In genomic region chr8:22166080-22166603, GRCm38 (mm10) we compare ENCODE assay signal across 8 mouse cellular contexts. TPM values are rescaled to one million over a fixed set of nuclear protein-coding genes. Genes with fewer than 3 reads are reported as not detected.
DNase-seq lines count a peak whose midpoint lies in the region; ATAC-seq lines count a peak whose summit lies in the region.

Gene Nek3, minus strand, starts transcription at chr8:22166435.

- H3K4me1 ChIP-seq in hindbrain, embryonic 14.5 days (replicated peaks; ENCODE audit: control insufficient read depth, insufficient read depth, low read length): peaks cover 6% of the 10 kb centered on the region; the same call in 1 of the 2 replicates

- peak within 1 kb of the TSS; percentile 51 for H3K4me3 ChIP-seq in hindbrain, embryonic 14.5 days (replicated peaks; ENCODE audit: low read length)

- peak; percentile 96 for DNase-seq in NIH3T3 (ENCODE audit: low read depth)
- peak; percentile 91 to 94 for DNase-seq in cerebellum, postnatal 10 days
- DNase-seq in frontal cortex, postnatal 14 days (ENCODE audit: low spot score in 2 of 2): peak; percentile 60 to 69
- DNase-seq in hindbrain, embryonic 14.5 days (ENCODE audit: low spot score): peak; percentile 87
- peak; percentile 73 to 75 for DNase-seq in layer of hippocampus, postnatal 36 days
- DNase-seq in lung, postnatal 36 days: peak; percentile 88
- peak; percentile 96 for DNase-seq in retina, postnatal 1 day
- DNase-seq in urinary bladder, adult 18-20 months (ENCODE audit: low spot score in 2 of 2): peak; percentile 55 to 68

- under 1% methylated on average over 41 of the region's 43 CpGs for whole genome bisulfite sequencing in hindbrain, embryonic 14.5 days

- H3K9me3 ChIP-seq in hindbrain, embryonic 14.5 days (ENCODE audit: control insufficient read depth, low read length): no peaks in the 10 kb centered on the region

- peak within 1 kb of the TSS; percentile 81 for H3K27ac ChIP-seq in hindbrain, embryonic 14.5 days

- H3K36me3 ChIP-seq in hindbrain, embryonic 14.5 days (replicated peaks; ENCODE audit: control insufficient read depth, insufficient read depth): peaks cover 11% of the 10 kb centered on the region; the same call in 1 of the 2 replicates

- no peaks in the 10 kb centered on the region for H3K27me3 ChIP-seq in hindbrain, embryonic 14.5 days (ENCODE audit: control insufficient read depth, insufficient read depth, low read length)

- ATAC-seq in hindbrain, embryonic 14.5 days (ENCODE audit: low FRiP score): peak; percentile 99

- H3K4me2 ChIP-seq in hindbrain, embryonic 14.5 days (replicated peaks): peak within 1 kb of the TSS; percentile 65

- peak within 1 kb of the TSS; percentile 63 for H3K9ac ChIP-seq in hindbrain, embryonic 14.5 days

RNA-seq across cellular contexts. Expression of gene Nek3, which starts in this region (rescaled TPM):
- 9.0 and 9.5 TPM in 2 replicates for polyA plus RNA-seq in hindbrain, embryonic 14.5 days (2014; fragmentation: Nextera tagmentation; extraction: Ambion mirVana)
- 1 to 10 TPM; 2.3 to 3.2 TPM for total RNA-seq in layer of hippocampus, postnatal 36 days (2021)

Comparison
In these comparisons a context has a peak if more than half of its experiments do, and no peak if none do; other contexts are left out.
1. Peak in every context shown above with its lines: DNase-seq, ATAC-seq, H3K4me3 ChIP-seq and H3K27ac ChIP-seq.